Mouse (Mus musculus): ENCODE data around the gene Dusp10.

DNA sequence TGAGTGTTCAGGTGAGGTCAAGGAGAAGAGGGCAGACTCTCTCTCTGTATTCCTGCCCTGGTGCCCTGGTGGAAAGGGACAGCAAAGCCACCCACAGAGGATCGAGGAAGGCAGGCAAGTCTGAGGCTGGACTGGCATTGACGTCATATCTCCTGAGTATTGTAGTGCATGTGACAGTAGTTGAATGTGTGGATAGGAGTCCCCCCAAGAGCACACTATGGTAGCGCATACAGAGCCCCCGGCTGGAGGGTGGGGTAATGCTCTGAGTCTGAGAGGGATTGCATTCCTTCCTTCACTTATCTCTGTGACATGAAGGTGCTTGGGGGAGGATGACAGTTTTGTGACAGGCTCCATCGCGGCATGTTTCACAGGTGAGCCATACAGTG is 6.6 kb downstream of the Dusp10 start:
- TF ChIP-seq CTCF (conservative IDR thresholded peaks at IDR 0.05; ENCODE audit: low read length) (no peak), NANOG (IDR thresholded peaks at IDR 0.05; ENCODE audit: borderline replicate concordance, low read length) (no peak)
